Mouse (Mus musculus) forebrain, embryonic 10.5 days (tissue): ENCODE measurements at regions not wholly inside any gene's neighbourhood (a gene's known extent, or its start where the extent isn't known, plus 50 kb on each side); places are given as distances from the start of the nearest gene placed in this dataset.

Experiments used
- DNase-seq: peaks from one replicate; pipeline ENCODE4 v3.0.0-alpha.2; 2017; ENCODE audit warnings: low spot score; ENCODE audit errors: extremely low spot score
- H3K27ac ChIP-seq: fragments of 300-500 bp; sonication (generic); 2 replicates; pipeline ENCODE4 v1.5.1; 2016; ENCODE audit warnings: mild to moderate bottlenecking
- H3K27me3 ChIP-seq: fragments of 300-500 bp; sonication (generic); 2 replicates; pipeline ENCODE4 v1.6.1; 2016; ENCODE audit warnings: mild to moderate bottlenecking; ENCODE audit not compliant: poor library complexity, severe bottlenecking
- H3K36me3 ChIP-seq: fragments of 300-500 bp; sonication (generic); replicated peaks from 2 replicates; pipeline ENCODE4 v1.6.1; 2016; ENCODE audit warnings: mild to moderate bottlenecking, moderate library complexity
- H3K4me1 ChIP-seq: fragments of 300-500 bp; sonication (generic); 2 replicates; pipeline ENCODE4 v1.6.1; 2016
- H3K4me3 ChIP-seq: fragments of 300-500 bp; sonication (generic); 2 replicates; pipeline ENCODE4 v1.5.1; 2016; ENCODE audit warnings: mild to moderate bottlenecking, moderate library complexity
- H3K9me3 ChIP-seq: fragments of 300-500 bp; sonication (generic); 2 replicates; pipeline ENCODE4 v1.6.1; 2016; ENCODE audit warnings: mild to moderate bottlenecking, moderate library complexity
- WGBS: fragments of 180-500 bp; shearing (Covaris S2); methylation state at CpG from one replicate; pipeline ENCODE4 v1.1.7; 2016; 5-methylcytosine and 5-hydroxymethylcytosine counted together

- Histone ChIP-seq H3K4me3 (no peak overlapping the region), H3K9me3 (no peaks in the 10 kb centered on the region), H3K27ac (0 out of 2 replicates have a peak overlapping the region, but pooled peaks have one; percentile 15), H3K4me1 (peaks cover 15% of the 10 kb centered on the region), H3K36me3 (no peaks in the 10 kb centered on the region), H3K27me3 (peaks cover 22% of the 10 kb centered on the region)
- WGBS, result 0% methylated on average over 1 of the region's 1 CpGs
- DNase-seq, result peak; percentile 18
Observed at GRCm38 (mm10) chr5:126036686-126037085, 505.1 kb downstream of the Tmem132b start.

GRCm38 (mm10) chr5:126045761-126046160, 514.2 kb downstream of the Tmem132b start:
- H3K36me3 ChIP-seq, result no peaks in the 10 kb centered on the region
- WGBS, result 80% methylated on average over 3 of the region's 3 CpGs

GRCm38 (mm10) chr5:126063644-126064043, 532.1 kb downstream of the Tmem132b start:
- Histone ChIP-seq H3K27ac (no peak overlapping the region), H3K9me3 (peaks cover 11% of the 10 kb centered on the region; the same call in 1 of the 2 replicates), H3K4me3 (no peak overlapping the region), H3K4me1 (no peaks in the 10 kb centered on the region), H3K36me3 (no peaks in the 10 kb centered on the region), H3K27me3 (no peaks in the 10 kb centered on the region)
- no peak for DNase-seq

More at GRCm38 (mm10) chr5:126045761-126046160, 514.2 kb downstream of the Tmem132b start:
- peaks cover 2% of the 10 kb centered on the region; the same call in 1 of the 2 replicates for H3K9me3 ChIP-seq
- DNase-seq, result no peak
- no peak overlapping the region for H3K4me3 ChIP-seq
- 0 out of 2 replicates have a peak, but pooled peaks cover 18% of the 10 kb centered on the region for H3K27me3 ChIP-seq
- no peak overlapping the region for H3K27ac ChIP-seq
- H3K4me1 ChIP-seq, result no peaks in the 10 kb centered on the region

GRCm38 (mm10) chr5:126079281-126079838, 547.8 kb downstream of the Tmem132b start:
- 31% methylated on average over 7 of the region's 7 CpGs for WGBS
- no peak overlapping the region for H3K4me3 ChIP-seq
- no peaks in the 10 kb centered on the region for H3K36me3 ChIP-seq
- DNase-seq, result peak; percentile 24
- peaks cover 15% of the 10 kb centered on the region for H3K4me1 ChIP-seq
- H3K27ac ChIP-seq, result peak overlapping the region; percentile 30; the same call in 1 of the 2 replicates
- no peaks in the 10 kb centered on the region for H3K27me3 ChIP-seq
- peaks cover 17% of the 10 kb centered on the region; the same call in 1 of the 2 replicates for H3K9me3 ChIP-seq

- no peak for DNase-seq
- WGBS, result 63% methylated on average over 4 of the region's 4 CpGs
- no peak overlapping the region for H3K27ac ChIP-seq
- peaks cover 21% of the 10 kb centered on the region; the same call in 1 of the 2 replicates for H3K4me1 ChIP-seq
- peaks cover 5% of the 10 kb centered on the region; the same call in 1 of the 2 replicates for H3K9me3 ChIP-seq
- H3K36me3 ChIP-seq, result no peaks in the 10 kb centered on the region
- H3K27me3 ChIP-seq, result no peaks in the 10 kb centered on the region
- H3K4me3 ChIP-seq, result no peak overlapping the region
Observed at GRCm38 (mm10) chr5:126088251-126088914, 556.8 kb downstream of the Tmem132b start.

GRCm38 (mm10) chr5:126093196-126093595, 561.6 kb downstream of the Tmem132b start:
- no peak overlapping the region for H3K27ac ChIP-seq
- H3K36me3 ChIP-seq, result no peaks in the 10 kb centered on the region
- 90% methylated on average over 5 of the region's 5 CpGs for WGBS
- no peak overlapping the region for H3K4me3 ChIP-seq
- no peaks in the 10 kb centered on the region for H3K9me3 ChIP-seq
- DNase-seq, result no peak
- peaks cover 18% of the 10 kb centered on the region; the same call in 1 of the 2 replicates for H3K4me1 ChIP-seq
- no peaks in the 10 kb centered on the region for H3K27me3 ChIP-seq

GRCm38 (mm10) chr5:126096616-126097261, 565.2 kb downstream of the Tmem132b start:
- peaks cover 7% of the 10 kb centered on the region; the same call in 1 of the 2 replicates for H3K4me1 ChIP-seq
- H3K27me3 ChIP-seq, result no peaks in the 10 kb centered on the region
- DNase-seq, result no peak
- H3K4me3 ChIP-seq, result no peak overlapping the region
- WGBS, result 84% methylated on average over 6 of the region's 6 CpGs
- H3K9me3 ChIP-seq, result no peaks in the 10 kb centered on the region
- no peak overlapping the region for H3K27ac ChIP-seq
- no peaks in the 10 kb centered on the region for H3K36me3 ChIP-seq

GRCm38 (mm10) chr5:126097262-126097628, 565.7 kb downstream of the Tmem132b start:
- H3K36me3 ChIP-seq, result no peaks in the 10 kb centered on the region
- H3K27ac ChIP-seq, result no peak overlapping the region
- no peaks in the 10 kb centered on the region for H3K9me3 ChIP-seq
- peaks cover 2% of the 10 kb centered on the region; the same call in 1 of the 2 replicates for H3K4me1 ChIP-seq
- no peak for DNase-seq
- no peaks in the 10 kb centered on the region for H3K27me3 ChIP-seq
- H3K4me3 ChIP-seq, result no peak overlapping the region

- no peaks in the 10 kb centered on the region for H3K27me3 ChIP-seq
- H3K9me3 ChIP-seq, result no peaks in the 10 kb centered on the region
- DNase-seq, result no peak
- H3K27ac ChIP-seq, result no peak overlapping the region
- no peak overlapping the region for H3K4me3 ChIP-seq
- no peaks in the 10 kb centered on the region for H3K36me3 ChIP-seq
- 91% methylated on average over 7 of the region's 7 CpGs for WGBS
- no peaks in the 10 kb centered on the region for H3K4me1 ChIP-seq
Observed at GRCm38 (mm10) chr5:126098433-126098832, 566.9 kb downstream of the Tmem132b start.

GRCm38 (mm10) chr5:126099931-126100330, 568.4 kb downstream of the Tmem132b start:
- Histone ChIP-seq H3K9me3 (peaks cover 6% of the 10 kb centered on the region; the same call in 1 of the 2 replicates), H3K27ac (no peak overlapping the region), H3K4me1 (peaks cover under 1% of the 10 kb centered on the region; the same call in 1 of the 2 replicates), H3K4me3 (no peak overlapping the region), H3K36me3 (no peaks in the 10 kb centered on the region), H3K27me3 (no peaks in the 10 kb centered on the region)
- no peak for DNase-seq
- WGBS, result 92% methylated on average over 8 of the region's 8 CpGs

- DNase-seq, result no peak
- Histone ChIP-seq H3K27ac (no peak overlapping the region), H3K4me3 (no peak overlapping the region), H3K27me3 (no peaks in the 10 kb centered on the region), H3K9me3 (peaks cover 6% of the 10 kb centered on the region; the same call in 1 of the 2 replicates), H3K4me1 (peaks cover 7% of the 10 kb centered on the region; the same call in 1 of the 2 replicates), H3K36me3 (no peaks in the 10 kb centered on the region)
- 87% methylated on average over 5 of the region's 5 CpGs for WGBS
Observed at GRCm38 (mm10) chr5:126104464-126104863, 572.9 kb downstream of the Tmem132b start.

- WGBS, result 78% methylated on average over 1 of the region's 1 CpGs
- Histone ChIP-seq H3K27ac (no peak overlapping the region), H3K4me1 (peaks cover 7% of the 10 kb centered on the region; the same call in 1 of the 2 replicates), H3K36me3 (no peaks in the 10 kb centered on the region), H3K4me3 (no peak overlapping the region), H3K9me3 (peaks cover 6% of the 10 kb centered on the region; the same call in 1 of the 2 replicates), H3K27me3 (no peaks in the 10 kb centered on the region)
- DNase-seq, result no peak
Observed at GRCm38 (mm10) chr5:126104883-126105282, 573.3 kb downstream of the Tmem132b start.

GRCm38 (mm10) chr5:126105446-126105845, 573.9 kb downstream of the Tmem132b start:
- Histone ChIP-seq H3K9me3 (peaks cover 6% of the 10 kb centered on the region; the same call in 1 of the 2 replicates), H3K27ac (no peak overlapping the region), H3K36me3 (no peaks in the 10 kb centered on the region), H3K4me3 (no peak overlapping the region), H3K4me1 (peaks cover 7% of the 10 kb centered on the region; the same call in 1 of the 2 replicates), H3K27me3 (no peaks in the 10 kb centered on the region)
- DNase-seq, result no peak
- WGBS, result 79% methylated on average over 1 of the region's 1 CpGs
